Mouse (Mus musculus) heart, postnatal 0 days (tissue): Measurements from ENCODE around the gene Acod1. TPM values are rescaled to one million over a fixed set of nuclear protein-coding genes. Genes with fewer than 3 reads are reported as not detected.

ENCODE experiments used
- ATAC-seq: fragments of 200-750 bp; cut with Nextera tagmentation; 2 replicates; pipeline ENCODE4 v1.8.0; 2017; ENCODE audit warnings: low read depth, moderate number of reproducible peaks, moderate library complexity; ENCODE audit not compliant: insufficient read depth
- DNase-seq: peaks from one replicate; pipeline ENCODE4 v3.0.0-alpha.2; 2016; ENCODE audit warnings: low spot score
- H3K27ac ChIP-seq: fragments of 300-500 bp; sonication (generic); 2 replicates; pipeline ENCODE4 v1.5.1; 2014; ENCODE audit warnings: low read depth, mild to moderate bottlenecking
- H3K27me3 ChIP-seq: fragments of 300-500 bp; sonication (generic); 2 replicates; pipeline ENCODE4 v1.6.1; 2014; ENCODE audit warnings: low read length, mixed read lengths; ENCODE audit not compliant: control insufficient read depth, insufficient read depth
- H3K36me3 ChIP-seq: fragments of 300-500 bp; sonication (generic); replicated peaks from 2 replicates; pipeline ENCODE4 v1.6.1; 2014; ENCODE audit warnings: low read length, mixed read lengths; ENCODE audit not compliant: control insufficient read depth, insufficient read depth
- H3K4me1 ChIP-seq: fragments of 300-500 bp; sonication (generic); 2 replicates; pipeline ENCODE4 v1.6.1; 2014; ENCODE audit warnings: antibody characterized with exemption; ENCODE audit not compliant: control insufficient read depth, insufficient read depth
- H3K4me2 ChIP-seq: fragments of 300-500 bp; sonication (generic); 2 replicates; pipeline ENCODE4 v1.6.1; 2014; ENCODE audit warnings: low read depth, mild to moderate bottlenecking, low read length, moderate library complexity
- H3K4me3 ChIP-seq: fragments of 300-500 bp; sonication (generic); 2 replicates; pipeline ENCODE4 v1.5.1; 2014; ENCODE audit warnings: low read depth, low read length
- H3K9ac ChIP-seq: fragments of 300-500 bp; sonication (generic); replicated peaks from 2 replicates; pipeline ENCODE4 v1.6.1; 2014; ENCODE audit warnings: low read depth, low read length, mixed read lengths
- H3K9me3 ChIP-seq: fragments of 300-500 bp; sonication (generic); replicated peaks from 2 replicates; pipeline ENCODE4 v1.6.1; 2016; ENCODE audit warnings: low read length; ENCODE audit not compliant: control insufficient read depth
- CTCF ChIP-seq: IDR thresholded peaks from 2 replicates; pipeline ENCODE4 v1.5.1; 2016; ENCODE audit warnings: antibody characterized with exemption, control low read depth, low read depth
- EP300 ChIP-seq: IDR thresholded peaks from 2 replicates; pipeline ENCODE4 v1.6.1; 2016; ENCODE audit warnings: antibody characterized with exemption, low read depth
- WGBS: fragments of 180-500 bp; shearing (Covaris S2); extraction: QIAGEN DNeasy Blood & Tissue Kit; methylation state at CpG from one replicate; pipeline ENCODE4 v1.1.7; 2014; 5-methylcytosine and 5-hydroxymethylcytosine counted together
- polyA plus RNA-seq: library from polyadenylated mRNA; unstranded; fragments of >200 nt; fragmentation: Nextera tagmentation; extraction: Ambion mirVana; gene quantifications from 2 replicates; pipeline ENCODE4 v1.2.1, GENCODE M21; 2015
- total RNA-seq: library from RNA; depleted of rRNA; stranded (reverse); fragments of >200 nt; gene quantifications from 2 replicates; pipeline ENCODE4 v1.2.3, GENCODE M21; 2014; ENCODE audit warnings: low replicate concordance

Acod1 gene
- total and polyA plus RNA-seq, 2 experiments from 2014 or later: not detected

DNA sequence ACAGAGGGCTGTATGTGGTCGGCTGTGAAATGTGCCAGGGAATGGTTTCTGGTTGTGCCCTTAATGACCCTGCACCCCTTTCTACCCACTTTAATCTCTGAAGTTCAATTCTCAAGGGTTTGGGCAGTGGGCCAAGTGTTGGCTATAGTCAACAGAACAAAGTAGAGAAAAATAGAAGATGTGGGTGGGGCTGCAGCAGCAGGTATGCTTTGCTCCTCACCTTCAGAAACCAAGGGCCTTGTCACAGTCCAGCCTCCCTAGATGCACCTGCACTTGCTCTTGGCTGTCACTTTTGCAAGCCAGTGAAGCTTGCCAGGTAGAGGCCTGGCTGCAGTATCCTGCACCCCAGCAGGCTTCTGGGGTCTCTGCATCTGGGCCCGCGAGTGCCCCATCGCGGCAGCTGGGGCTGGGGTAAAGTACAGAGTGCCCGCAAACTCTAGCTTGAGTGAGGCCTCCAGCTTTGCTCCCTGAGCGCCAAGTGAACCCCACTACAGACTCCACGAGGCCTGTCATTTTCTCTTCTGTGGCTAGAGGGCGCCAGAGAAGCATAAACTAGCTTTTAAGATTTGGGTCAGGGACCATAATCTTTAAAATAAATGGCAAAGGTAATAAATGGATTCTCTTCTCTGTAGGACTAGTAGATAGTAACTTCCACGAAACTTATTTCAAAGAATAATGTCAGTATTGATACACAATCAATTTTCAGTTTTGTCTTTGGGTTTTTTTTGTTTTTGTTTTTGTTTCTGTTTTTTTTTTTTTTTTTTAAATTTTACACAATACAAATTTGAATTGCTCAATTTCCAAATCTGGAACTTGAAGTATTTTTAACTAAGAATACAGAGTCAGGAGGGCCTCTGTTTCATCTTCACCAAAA, 18.8 kb downstream of the Acod1 start:
- peak overlapping the region; percentile 26; the same call in 1 of the 2 replicates for H3K4me2 ChIP-seq
- peaks cover 5% of the 10 kb centered on the region; the same call in 1 of the 2 replicates for H3K4me1 ChIP-seq
- no peaks in the 10 kb centered on the region for H3K36me3 ChIP-seq
- TF ChIP-seq CTCF: peak; percentile 66
- TF ChIP-seq EP300: no peak
- WGBS: 7% methylated on average over 10 of the region's 10 CpGs
- H3K27ac ChIP-seq: no peak overlapping the region
- DNase-seq (peak; percentile 29), ATAC-seq (no peak)
- no peaks in the 10 kb centered on the region for H3K9me3 ChIP-seq
- no peak overlapping the region for H3K4me3 ChIP-seq
- H3K27me3 ChIP-seq: no peaks in the 10 kb centered on the region
- H3K9ac ChIP-seq: no peak overlapping the region

GRCm38 (mm10) chr14:103069465-103069863, 22.7 kb downstream of the Acod1 start:
- DNase-seq (no peak), ATAC-seq (peak; percentile 0; the same call in 1 of the 2 replicates)
- Histone ChIP-seq H3K4me3 (peak overlapping the region; percentile 82), H3K4me2 (peak overlapping the region; percentile 95), H3K4me1 (peaks cover 5% of the 10 kb centered on the region; the same call in 1 of the 2 replicates), H3K36me3 (peaks cover 15% of the 10 kb centered on the region), H3K27me3 (no peaks in the 10 kb centered on the region), H3K27ac (peak overlapping the region; percentile 92), H3K9me3 (no peaks in the 10 kb centered on the region), H3K9ac (0 out of 2 replicates have a peak overlapping the region, but pooled peaks have one; percentile 58)
- 11% methylated on average over 12 of the region's 12 CpGs for WGBS
- TF ChIP-seq CTCF (no peak), EP300 (no peak)

- TF ChIP-seq EP300 (peak; percentile 50; the same call in 1 of the 2 replicates), CTCF (peak; percentile 44)
These were observed 23.3 kb downstream of the Acod1 start, which contains the start of gene Cln5 for GRCm38 (mm10) chr14:103069864-103070611. TSS of gene Cln5 (plus strand) at chr14:103070216.

GRCm38 (mm10) chr14:103070790-103071189, 24.0 kb downstream of the Acod1 start:
- TF ChIP-seq CTCF: no peak
- no peak for TF ChIP-seq EP300
- Histone ChIP-seq H3K9me3 (no peaks in the 10 kb centered on the region), H3K27me3 (no peaks in the 10 kb centered on the region), H3K9ac (peak overlapping the region; percentile 58), H3K4me3 (peak overlapping the region; percentile 82), H3K4me1 (no peaks in the 10 kb centered on the region), H3K27ac (peak overlapping the region; percentile 92), H3K4me2 (peak overlapping the region; percentile 95), H3K36me3 (peaks cover 20% of the 10 kb centered on the region)
- DNase-seq: no peak
- no peak for ATAC-seq
- WGBS: 3% methylated on average over 10 of the region's 10 CpGs

More at GRCm38 (mm10) chr14:103069864-103070611, 23.3 kb downstream of the Acod1 start, which contains the start of gene Cln5:
- Histone ChIP-seq H3K4me1 (peaks cover 5% of the 10 kb centered on the region; the same call in 1 of the 2 replicates), H3K36me3 (peaks cover 15% of the 10 kb centered on the region), H3K27me3 (no peaks in the 10 kb centered on the region), H3K9ac (peak within 1 kb of the TSS; percentile 58), H3K27ac (peak within 1 kb of the TSS; percentile 92), H3K9me3 (no peaks in the 10 kb centered on the region), H3K4me3 (peak within 1 kb of the TSS; percentile 82), H3K4me2 (peak within 1 kb of the TSS; percentile 95)
- peak; percentile 96 for DNase-seq
- peak; percentile 98 for ATAC-seq
- WGBS: under 1% methylated on average over 61 of the region's 65 CpGs

GRCm38 (mm10) chr14:103071471-103071870, 24.7 kb downstream of the Acod1 start:
- no peak for ATAC-seq
- TF ChIP-seq EP300 (no peak), CTCF (no peak)

More at GRCm38 (mm10) chr14:103071471-103071870, 24.7 kb downstream of the Acod1 start:
- Histone ChIP-seq H3K4me1 (no peaks in the 10 kb centered on the region), H3K9me3 (no peaks in the 10 kb centered on the region), H3K4me2 (no peak overlapping the region), H3K36me3 (peaks cover 27% of the 10 kb centered on the region), H3K27me3 (no peaks in the 10 kb centered on the region), H3K4me3 (no peak overlapping the region), H3K9ac (no peak overlapping the region), H3K27ac (no peak overlapping the region)
- no peak for DNase-seq
- 90% methylated on average over 12 of the region's 12 CpGs for WGBS
